In genomic region chr17:8140210-8140609, GRCm38 (mm10) we compare ENCODE assay signal across 19 mouse cellular contexts. TPM values are rescaled to one million over a fixed set of nuclear protein-coding genes. Genes with fewer than 3 reads are reported as not detected.
DNase-seq lines count a peak whose midpoint lies in the region; ATAC-seq and TF ChIP-seq lines count a peak whose summit lies in the region.
"Not testable (repeated sequence)": the region's sequence is repeated elsewhere in the genome, so short reads cannot be mapped to it uniquely, and the experiment has no call there.
"Had no signal": no experiment of that assay in that cellular context is flagged by ENCODE, and none has a peak within 500 bp of the region (broad histone marks: within the 10 kb centered on the region; RNA-seq: fewer than 3 reads in every experiment).

No protein-coding gene starts in this region.

- in situ Hi-C loops in CH12.LX (cut with MboI; ENCODE audit: low pct_ligation_motif_present, low pct_unique_long_range_greater_than_20kb, low sequenced_read_pairs), result not testable (repeated sequence)

- H3K4me2 ChIP-seq in CH12.LX (ENCODE audit: insufficient read depth, low read depth, poor library complexity, severe bottlenecking); lung, embryonic 16.5 days (ENCODE audit: low read depth, low read length); midbrain, embryonic 13.5 days (replicated peaks): not testable (repeated sequence)

- not testable (repeated sequence) for H3K27me3 ChIP-seq in CH12.LX (replicated peaks); lung, embryonic 16.5 days (ENCODE audit: control insufficient read depth, insufficient read depth, low read depth, low read length); midbrain, embryonic 13.5 days

- TF ChIP-seq POLR2A in CH12.LX (IDR thresholded peaks at IDR 0.05; ENCODE audit: low read depth, low read length); brain, embryonic 14.5 days (IDR thresholded peaks at IDR 0.05; ENCODE audit: borderline replicate concordance, extremely low read depth, insufficient read depth, insufficient read length, poor library complexity, severe bottlenecking): not testable (repeated sequence)

- H3K27ac ChIP-seq in CH12.LX (ENCODE audit: insufficient read depth, low read depth); lung, embryonic 16.5 days (ENCODE audit: low read length); midbrain, embryonic 13.5 days: not testable (repeated sequence)

- not testable (repeated sequence) for H3K79me2 ChIP-seq in CH12.LX (replicated peaks; ENCODE audit: control insufficient read depth, extremely low read depth, insufficient read depth, poor library complexity, severe bottlenecking)

- DNase-seq in CH12.LX (ENCODE audit: extremely low read depth) (peak; percentile 6), NIH3T3 (ENCODE audit: low read depth) (peak; percentile 15)
- peak; percentile 9 for DNase-seq in brain, embryonic 14.5 days (ENCODE audit: low read depth)
- peak; percentile 95 for DNase-seq in heart, adult 11 months
- DNase-seq in lung, postnatal 36 days, result peak; percentile 24

- not testable (repeated sequence) for TF ChIP-seq CTCF in CH12.LX (conservative IDR thresholded peaks at IDR 0.05 in 1 of 2, IDR thresholded peaks at IDR 0.05 in 1 of 2; ENCODE audit: low read depth in 2 of 2, low read length in 2 of 2); brain, embryonic 14.5 days (IDR thresholded peaks at IDR 0.05; ENCODE audit: borderline replicate concordance, extremely low read depth, insufficient read depth, insufficient read length)

- 0 out of 2 replicates have a peak, but pooled peaks have one; percentile 29 for ATAC-seq in lung, embryonic 16.5 days (ENCODE audit: low read depth)
- 0 out of 2 replicates have a peak, but pooled peaks have one; percentile 40 for ATAC-seq in midbrain, embryonic 13.5 days

- not testable (repeated sequence) for H3K4me3 ChIP-seq in CH12.LX (replicated peaks in 1 of 3; ENCODE audit: low read depth in 2 of 3, low read length in 2 of 3, poor library complexity in 1 of 3); lung, embryonic 16.5 days (ENCODE audit: low read length); midbrain, embryonic 13.5 days (replicated peaks)

- H3K36me3 ChIP-seq in CH12.LX (replicated peaks in 1 of 2; ENCODE audit: control insufficient read depth in 1 of 2, insufficient read depth in 1 of 2, low read length in 1 of 2); lung, embryonic 16.5 days (ENCODE audit: control insufficient read depth, insufficient read depth, low read length); midbrain, embryonic 13.5 days: not testable (repeated sequence)

- 75% methylated on average over 3 of the region's 3 CpGs for WGBS in lung, embryonic 16.5 days
- 39% methylated on average over 3 of the region's 3 CpGs for WGBS in midbrain, embryonic 13.5 days

- not testable (repeated sequence) for H3K9ac ChIP-seq in CH12.LX (ENCODE audit: insufficient read depth, low read depth); lung, embryonic 16.5 days (ENCODE audit: low read length); midbrain, embryonic 13.5 days (replicated peaks)

- dilution Hi-C loops in CH12.LX (cut with MboI; ENCODE audit: extremely low pct_ligation_motif_present, extremely low pct_unique_long_range_greater_than_20kb, low sequenced_read_pairs), result not testable (repeated sequence)

- H3K4me1 ChIP-seq in CH12.LX (ENCODE audit: control insufficient read depth in 1 of 2, insufficient read depth in 2 of 2); lung, embryonic 16.5 days (replicated peaks; ENCODE audit: control insufficient read depth, insufficient read depth, low read length); midbrain, embryonic 13.5 days (replicated peaks): not testable (repeated sequence)

- TF ChIP-seq EP300 in CH12.LX (IDR thresholded peaks at IDR 0.05; ENCODE audit: low read length), result not testable (repeated sequence)

- H3K9me3 ChIP-seq in CH12.LX (replicated peaks; ENCODE audit: low read length); lung, embryonic 16.5 days (ENCODE audit: control insufficient read depth, low read length); midbrain, embryonic 13.5 days: not testable (repeated sequence)

- not testable (repeated sequence) for TF ChIP-seq RAD21 in CH12.LX (IDR thresholded peaks at IDR 0.05; ENCODE audit: low read depth, low read length)

RNA-seq across cellular contexts. Expression of gene Gm49673, which starts 7.4 kb away (rescaled TPM):
- total RNA-seq in CH12.LX (2012; rRNA removed) (0.17 TPM in 1 of 2 replicates, not detected in the other), CH12.LX (2014; rRNA removed) (not detected in 2 replicates)
- polyA plus RNA-seq in CH12.LX (2012; ENCODE audit: insufficient read length, low read depth), result 0.10 TPM in 1 of 2 replicates, not detected in the other
- 0.24 and 0.90 TPM in 2 replicates for polyA plus RNA-seq in brain, embryonic 14.5 days (2012; rRNA removed)
- polyA plus RNA-seq in lung, embryonic 16.5 days (2015; fragmentation: Nextera tagmentation; extraction: Ambion mirVana), result 0.24 TPM in 1 of 2 replicates, not detected in the other
- 0.15 and 0.22 TPM in 2 replicates for polyA plus RNA-seq in midbrain, embryonic 13.5 days (2015; fragmentation: Nextera tagmentation; extraction: Ambion mirVana)
- total RNA-seq: gastrocnemius, postnatal 36 days; heart, adult 18-20 months; heart, postnatal 10 days; heart, postnatal 36 days had no signal
- polyA plus RNA-seq: CD4-positive, CD25-positive, alpha-beta regulatory T cell, adult 4 months; embryonic facial prominence, embryonic 14.5 days; forebrain, embryonic 13.5 days; forebrain, embryonic 16.5 days; heart, embryonic 12.5 days; hindbrain, embryonic 10.5 days; hindbrain, embryonic 13.5 days; intestine, postnatal 0 days had no signal

RNA-seq across cellular contexts. Expression of gene Rnaset2a, which starts 7.7 kb away (rescaled TPM):
- total RNA-seq in CH12.LX (2012; rRNA removed) (33.0 and 53.2 TPM in 2 replicates), CH12.LX (2014; rRNA removed) (22.1 and 23.5 TPM in 2 replicates)
- 15.0 and 17.0 TPM in 2 replicates for polyA plus RNA-seq in CH12.LX (2012; ENCODE audit: insufficient read length, low read depth)
- polyA plus RNA-seq in brain, embryonic 14.5 days (2012; rRNA removed), result 14.4 and 16.0 TPM in 2 replicates
- 40.1 TPM in 2 replicates for polyA plus RNA-seq in lung, embryonic 16.5 days (2015; fragmentation: Nextera tagmentation; extraction: Ambion mirVana)
- 9.7 and 11.5 TPM in 2 replicates for polyA plus RNA-seq in midbrain, embryonic 13.5 days (2015; fragmentation: Nextera tagmentation; extraction: Ambion mirVana)

RNA-seq across cellular contexts. Expression of gene Fgfr1op, which starts 25.1 kb away (rescaled TPM):
- total RNA-seq in CH12.LX (2012; rRNA removed) (29.8 and 34.7 TPM in 2 replicates), CH12.LX (2014; rRNA removed) (56.3 and 60.7 TPM in 2 replicates)
- 46.9 and 55.3 TPM in 2 replicates for polyA plus RNA-seq in CH12.LX (2012; ENCODE audit: insufficient read length, low read depth)
- polyA plus RNA-seq in brain, embryonic 14.5 days (2012; rRNA removed), result 14.1 and 14.6 TPM in 2 replicates
- polyA plus RNA-seq in lung, embryonic 16.5 days (2015; fragmentation: Nextera tagmentation; extraction: Ambion mirVana), result 38.4 and 39.5 TPM in 2 replicates
- 27.5 and 28.5 TPM in 2 replicates for polyA plus RNA-seq in midbrain, embryonic 13.5 days (2015; fragmentation: Nextera tagmentation; extraction: Ambion mirVana)

Comparison
In these comparisons a context has a peak if more than half of its experiments do, and no peak if none do; other contexts are left out.
1. DNase-seq: peak in every context shown above with its lines; median percentile 95 in heart, adult 11 months; 24 in lung, postnatal 36 days; 15 in NIH3T3; 9 in brain, embryonic 14.5 days; 6 in CH12.LX.